Mouse (Mus musculus): ENCODE measurements around the gene Pip5kl1. TPM values are rescaled to one million over a fixed set of nuclear protein-coding genes. Genes with fewer than 3 reads are reported as not detected.
A peak's percentile ranks its signal among the peaks of the same experiment; 100 is the strongest.

The Pip5kl1 gene
- total RNA-seq, 2 experiments from 2014 or later: 4.4 to 5.0 TPM

DNA sequence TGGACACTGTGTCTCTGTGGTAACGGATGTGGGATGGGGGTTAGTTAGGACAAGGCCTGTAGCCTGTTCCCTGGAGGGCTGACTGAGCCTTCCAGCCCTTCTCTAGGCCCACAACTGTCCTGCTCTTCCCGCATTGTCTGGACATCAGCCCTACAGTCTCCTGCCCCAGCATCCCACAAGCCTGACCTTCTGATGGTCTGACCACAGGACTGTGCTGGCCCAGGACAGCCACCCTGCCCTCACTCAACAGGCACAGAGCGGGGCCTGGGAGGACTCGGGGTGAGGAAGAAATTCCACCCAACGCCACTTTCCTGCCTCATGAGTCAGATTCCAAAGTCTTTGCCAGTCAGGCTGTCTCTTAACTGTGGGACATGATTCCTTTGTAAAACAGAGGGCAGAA, 23.1 kb downstream of the Pip5kl1 start:
- H3K27ac ChIP-seq: no peak overlapping the region
- no peak for TF ChIP-seq CTCF (conservative IDR thresholded peaks at IDR 0.05)
- no peak for DNase-seq (ENCODE audit: low spot score in 2 of 2)
- no peak overlapping the region for H3K4me3 ChIP-seq

DNA sequence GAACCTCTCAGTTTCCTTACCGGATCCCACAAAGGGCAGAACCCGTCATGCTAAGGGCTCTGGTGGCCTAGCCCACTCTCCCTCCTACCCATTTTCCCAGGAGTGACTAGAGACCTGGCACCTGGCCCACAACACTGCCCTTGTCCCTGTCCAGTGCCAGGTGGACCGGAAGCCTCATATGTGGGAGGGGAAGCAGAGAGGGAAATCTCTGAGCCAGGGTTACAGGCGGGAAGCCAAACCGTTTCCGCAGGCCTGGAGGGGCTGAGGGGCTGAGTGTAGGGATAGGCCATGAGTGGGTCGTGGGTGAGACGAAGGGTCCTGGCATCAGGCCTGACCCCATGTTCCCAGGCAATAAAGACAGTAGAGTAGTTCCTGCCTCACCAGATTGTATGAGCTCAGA, 23.9 kb downstream of the Pip5kl1 start:
- no peak for DNase-seq (ENCODE audit: low spot score in 2 of 2)
- H3K27ac ChIP-seq: no peak overlapping the region
- TF ChIP-seq CTCF (conservative IDR thresholded peaks at IDR 0.05): no peak
- no peak overlapping the region for H3K4me3 ChIP-seq

- no peak for DNase-seq (ENCODE audit: low spot score in 2 of 2)
- Histone ChIP-seq H3K27ac (no peak within 1 kb of the TSS), H3K4me3 (no peak within 1 kb of the TSS)
- no peak for TF ChIP-seq CTCF (conservative IDR thresholded peaks at IDR 0.05)
These were observed 24.8 kb downstream of the Pip5kl1 start, which contains the start of gene St6galnac6 for GRCm38 (mm10) chr2:32599409-32599808. Gene St6galnac6, plus strand, starts transcription at chr2:32599709.

DNA sequence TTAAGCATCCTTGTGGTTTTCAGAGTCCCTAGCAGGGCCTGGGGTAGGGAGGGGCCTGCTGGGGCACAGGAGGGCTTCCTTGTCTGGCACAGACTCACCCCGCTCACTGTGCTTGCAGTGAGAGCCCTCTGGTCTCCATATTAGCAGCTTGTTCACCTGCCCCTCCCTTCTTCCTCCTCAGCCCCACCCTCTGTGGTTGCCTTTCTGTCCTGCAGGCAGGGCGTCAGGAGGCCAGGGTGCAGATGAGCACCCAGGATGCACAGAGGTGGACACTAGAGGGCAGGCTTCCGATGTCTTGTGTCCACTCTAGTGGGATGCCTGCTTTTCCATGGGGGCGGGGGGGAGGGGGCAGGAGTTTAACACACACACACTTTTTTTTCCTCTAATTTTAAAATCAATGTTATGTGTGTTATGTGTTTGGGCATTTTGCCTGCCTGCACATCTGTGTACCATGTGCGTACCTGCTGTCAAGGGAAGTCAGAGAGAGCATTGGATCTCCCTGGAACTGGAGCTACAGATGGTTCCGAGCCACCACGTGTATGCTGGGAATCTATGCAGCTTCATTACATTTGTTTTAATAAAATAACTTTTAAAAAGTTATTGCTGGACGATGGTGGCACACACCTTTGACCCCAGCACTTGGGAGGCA, 26.9 kb downstream of the Pip5kl1 start:
- TF ChIP-seq CTCF (conservative IDR thresholded peaks at IDR 0.05): peak; percentile 68
- Histone ChIP-seq H3K27ac (no peak overlapping the region), H3K4me3 (no peak overlapping the region)
- no peak for DNase-seq (ENCODE audit: low spot score in 2 of 2)

DNA sequence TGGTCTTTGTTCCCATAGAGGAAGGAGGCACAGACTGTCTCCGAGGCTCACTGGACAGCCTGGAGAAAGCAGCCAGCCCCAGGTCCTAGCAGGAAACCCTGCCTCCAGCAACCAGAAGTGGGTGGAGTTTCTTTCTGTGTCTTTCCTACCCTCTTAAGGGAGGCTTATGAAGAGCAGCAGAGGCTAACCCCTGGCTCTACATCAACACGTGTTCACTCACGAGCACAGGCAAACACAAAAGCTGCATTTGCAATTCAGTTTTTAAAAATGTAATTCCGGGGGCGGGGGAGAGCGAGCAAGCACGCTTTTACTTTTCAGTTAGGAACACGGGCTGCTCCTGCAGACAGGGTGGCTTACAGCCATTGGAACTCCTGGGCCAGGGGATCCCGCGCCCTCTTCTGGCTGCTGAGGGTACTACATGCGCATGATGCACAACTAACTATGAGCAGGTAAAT, 28.0 kb downstream of the Pip5kl1 start:
- DNase-seq (ENCODE audit: low spot score in 2 of 2): peak; percentile 83 to 94
- peak overlapping the region; percentile 38; the same call in 1 of the 2 replicates for H3K4me3 ChIP-seq
- peak; percentile 99 for TF ChIP-seq CTCF (conservative IDR thresholded peaks at IDR 0.05)
- peak overlapping the region; percentile 46; the same call in 1 of the 2 replicates for H3K27ac ChIP-seq

- H3K4me3 ChIP-seq: no peak overlapping the region
These were observed 30.0 kb downstream of the Pip5kl1 start for GRCm38 (mm10) chr2:32604631-32605030.

DNA sequence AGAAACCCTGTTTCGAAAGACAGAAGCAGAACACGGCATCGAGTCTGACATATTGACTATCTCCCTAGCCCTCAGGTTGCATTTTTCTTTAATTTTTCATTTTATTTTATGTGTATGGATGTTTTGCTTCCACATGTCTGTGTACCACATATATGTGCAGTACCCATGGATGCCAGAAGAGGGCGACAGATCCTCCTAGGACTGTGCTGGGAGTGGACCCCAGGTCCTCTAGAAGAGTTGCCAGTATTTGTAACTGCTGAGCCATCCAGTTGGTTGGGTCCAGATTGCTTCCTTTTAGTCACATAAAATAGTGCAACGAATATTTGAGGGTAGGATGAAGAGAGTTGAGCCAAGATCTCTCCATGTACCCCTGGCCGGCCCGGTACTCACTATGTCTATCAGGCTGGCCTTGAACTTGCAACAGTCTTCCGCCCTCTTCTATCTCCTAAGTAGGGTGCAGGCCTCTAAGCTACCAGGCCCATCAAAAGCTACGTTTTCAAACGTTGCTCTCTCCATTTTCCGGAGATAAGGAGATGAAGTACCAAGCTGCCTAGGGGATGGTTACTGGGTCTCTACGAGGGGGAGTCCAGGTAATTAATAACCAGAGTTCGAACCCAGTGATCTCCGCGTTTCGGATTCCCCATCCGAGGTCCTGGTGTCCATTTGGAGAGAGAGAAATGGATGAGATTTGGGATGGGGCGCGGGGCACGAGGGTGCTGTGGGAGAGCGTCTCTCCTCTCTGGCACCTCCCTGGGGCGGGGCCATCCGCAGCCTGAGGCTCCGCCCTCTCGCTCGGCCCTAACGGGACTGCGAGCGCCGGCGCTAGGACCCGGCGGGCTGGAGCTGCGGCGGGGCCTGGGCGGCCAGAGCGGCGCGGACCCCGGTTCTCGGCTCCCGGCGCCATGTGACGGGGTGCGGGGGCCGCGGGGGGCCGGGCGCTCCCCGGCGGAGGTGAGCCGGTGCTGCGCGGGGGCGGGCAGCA, 31.9 kb downstream of the Pip5kl1 start:
- peak; percentile 81 for TF ChIP-seq CTCF (conservative IDR thresholded peaks at IDR 0.05)
- Histone ChIP-seq H3K4me3 (peak overlapping the region; percentile 68), H3K27ac (peak overlapping the region; percentile 96)
- peak; percentile 81 to 82 for DNase-seq (ENCODE audit: low spot score in 2 of 2)

More at GRCm38 (mm10) chr2:32604631-32605030, 30.0 kb downstream of the Pip5kl1 start:
- DNase-seq (ENCODE audit: low spot score in 2 of 2): no peak
- no peak overlapping the region for H3K27ac ChIP-seq
- no peak for TF ChIP-seq CTCF (conservative IDR thresholded peaks at IDR 0.05)

DNA sequence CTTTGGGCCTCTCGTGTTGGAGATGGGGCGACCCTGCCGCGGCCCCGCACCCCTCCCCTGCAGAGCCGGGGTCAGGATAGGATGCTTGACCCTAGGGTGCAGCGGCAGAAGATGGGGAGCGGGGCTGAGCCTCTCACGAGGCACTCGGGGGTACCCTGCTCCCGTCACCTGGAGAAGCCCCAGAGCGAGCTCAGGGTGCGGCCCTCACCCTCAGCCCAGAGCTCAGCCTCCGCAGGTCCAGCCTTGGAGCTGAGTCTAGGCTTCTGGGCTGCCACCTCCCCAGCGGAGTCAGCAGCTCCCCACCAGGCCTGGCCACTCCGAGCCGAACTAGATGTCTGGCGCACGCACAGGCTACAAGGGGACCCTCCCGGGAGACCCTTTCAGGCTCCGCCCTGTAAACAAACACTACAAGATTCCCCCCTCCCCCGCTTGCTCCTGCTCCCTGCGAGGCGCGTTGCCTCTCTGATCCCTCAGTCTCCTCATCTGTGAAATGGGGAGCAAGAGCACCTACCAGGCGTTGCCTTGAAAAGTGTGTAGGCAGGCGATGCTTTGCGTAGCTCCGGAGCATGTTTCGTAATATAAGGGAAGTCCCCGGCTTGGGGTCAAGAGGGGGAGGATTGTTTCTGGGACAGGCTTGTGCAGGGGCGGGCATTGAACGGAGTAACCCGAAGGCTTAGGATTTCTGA, 32.8 kb downstream of the Pip5kl1 start:
- DNase-seq (ENCODE audit: low spot score in 2 of 2): no peak
- TF ChIP-seq CTCF (conservative IDR thresholded peaks at IDR 0.05): no peak
- peak overlapping the region; percentile 96 for H3K27ac ChIP-seq
- peak overlapping the region; percentile 68 for H3K4me3 ChIP-seq

DNA sequence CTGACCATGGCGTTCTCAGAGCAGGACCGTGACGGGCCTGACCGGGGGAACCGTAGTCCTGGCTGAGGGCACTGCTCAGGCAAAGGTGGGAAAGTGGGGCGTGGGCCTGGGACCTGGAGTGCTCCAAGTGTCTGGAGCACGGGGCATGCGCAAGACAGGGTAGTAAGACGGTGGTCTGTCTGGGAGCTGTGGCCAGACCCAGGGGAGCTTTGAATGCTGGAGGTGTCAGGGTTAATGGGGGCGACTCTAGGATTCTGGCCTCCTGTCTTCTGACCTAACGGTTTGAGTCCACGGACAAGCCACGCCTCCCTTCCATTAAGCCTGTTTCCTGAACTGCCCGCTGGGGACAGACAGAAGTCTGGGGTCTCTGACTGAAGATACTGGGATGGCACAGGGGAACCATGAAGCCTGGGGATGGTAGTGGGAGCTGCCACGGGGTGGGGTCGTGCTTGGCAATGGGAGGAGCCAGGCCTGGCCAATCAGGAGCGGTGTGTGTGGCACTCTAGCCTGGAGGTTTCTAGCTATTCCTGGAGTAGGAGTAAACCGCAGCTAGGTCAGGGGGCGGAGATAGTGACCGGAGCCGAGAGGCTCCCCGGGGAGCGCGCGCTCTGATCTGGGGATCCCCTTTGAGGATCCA, 33.7 kb downstream of the Pip5kl1 start:
- DNase-seq (ENCODE audit: low spot score in 2 of 2): no peak
- peak overlapping the region; percentile 68 for H3K4me3 ChIP-seq
- peak overlapping the region; percentile 96 for H3K27ac ChIP-seq
- peak; percentile 28 for TF ChIP-seq CTCF (conservative IDR thresholded peaks at IDR 0.05)

DNA sequence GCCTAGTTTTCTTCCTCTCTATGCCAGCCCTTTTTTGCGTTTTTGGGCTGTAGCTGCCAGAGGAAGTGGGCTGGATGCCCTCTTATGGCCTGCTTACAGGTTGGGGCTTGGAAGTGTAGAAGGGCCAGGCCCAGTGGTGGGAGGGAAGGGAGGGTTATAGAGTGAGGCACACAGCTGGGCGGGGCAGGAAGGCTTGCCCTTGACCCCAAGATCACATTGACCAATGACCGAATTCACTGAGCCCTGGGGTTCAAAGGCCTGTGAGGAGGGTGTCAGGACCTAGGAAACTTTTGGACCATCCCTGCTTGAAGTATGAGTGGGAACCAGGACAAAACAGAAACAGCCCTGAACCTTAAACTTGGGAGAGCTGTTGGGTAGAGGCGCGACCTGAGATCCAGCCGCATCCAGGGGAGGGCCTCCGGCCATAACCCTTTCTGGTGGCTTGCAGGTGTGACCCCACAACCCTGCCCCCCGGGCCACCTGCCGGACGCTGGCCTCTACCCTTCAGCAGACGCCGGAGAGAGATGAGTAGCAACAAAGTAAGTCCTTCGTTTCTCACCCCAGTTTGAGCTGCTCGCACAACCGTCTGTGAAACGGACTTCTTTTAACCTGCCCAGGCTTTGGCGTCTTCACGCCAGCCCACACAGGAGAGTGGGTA, 34.3 kb downstream of the Pip5kl1 start:
- peak overlapping the region; percentile 68 for H3K4me3 ChIP-seq
- TF ChIP-seq CTCF (conservative IDR thresholded peaks at IDR 0.05): no peak
- peak overlapping the region; percentile 96 for H3K27ac ChIP-seq
- no peak for DNase-seq (ENCODE audit: low spot score in 2 of 2)

GRCm38 (mm10) chr2:32610610-32611229, 36.1 kb downstream of the Pip5kl1 start:
- H3K4me3 ChIP-seq: peak overlapping the region; percentile 56
- H3K27ac ChIP-seq: peak overlapping the region; percentile 40
- DNase-seq (ENCODE audit: low spot score in 2 of 2): peak in 1 of 2 experiments; percentile 48
- peak; percentile 79 for TF ChIP-seq CTCF (conservative IDR thresholded peaks at IDR 0.05)

Data from layer of hippocampus, adult 2 months (tissue).